Mouse (Mus musculus): ENCODE measurements around the gene Ctnnd1.

- TF ChIP-seq USF1 (IDR thresholded peaks at IDR 0.05; ENCODE audit: low read depth) (no peak), CTCF (IDR thresholded peaks at IDR 0.05; ENCODE audit: control insufficient read depth, insufficient read depth, insufficient read length) (no peak), MAX (IDR thresholded peaks at IDR 0.05) (no peak), CEBPB (IDR thresholded peaks at IDR 0.05; ENCODE audit: low read depth) (no peak), MYOD1 (IDR thresholded peaks at IDR 0.05; ENCODE audit: control insufficient read depth, insufficient read length, low read depth) (no peak)
These were observed 68.3 kb downstream of the Ctnnd1 start for GRCm38 (mm10) chr2:84582286-84582685.

Data from C2C12 (cell line).